Mouse (Mus musculus) gastrocnemius, postnatal 4 days (tissue): ENCODE measurements around the gene Ablim1. TPM values are rescaled to one million over a fixed set of nuclear protein-coding genes. Genes with fewer than 3 reads are reported as not detected.

Experiments used
- DNase-seq, 2 experiments: peaks; one replicate each; pipeline ENCODE4 v3.0.0; 2021 to 2022; ENCODE audit warnings: low spot score in 2 of 2, mixed read lengths in 2 of 2
- total RNA-seq, 2 experiments: library from RNA; stranded (reverse); gene quantifications; 2 replicates each; pipeline ENCODE4 v1.2.3; 2021

Gene Ablim1
- total RNA-seq, 2 experiments from 2014 or later: 56.8 to 65.5 TPM

DNA sequence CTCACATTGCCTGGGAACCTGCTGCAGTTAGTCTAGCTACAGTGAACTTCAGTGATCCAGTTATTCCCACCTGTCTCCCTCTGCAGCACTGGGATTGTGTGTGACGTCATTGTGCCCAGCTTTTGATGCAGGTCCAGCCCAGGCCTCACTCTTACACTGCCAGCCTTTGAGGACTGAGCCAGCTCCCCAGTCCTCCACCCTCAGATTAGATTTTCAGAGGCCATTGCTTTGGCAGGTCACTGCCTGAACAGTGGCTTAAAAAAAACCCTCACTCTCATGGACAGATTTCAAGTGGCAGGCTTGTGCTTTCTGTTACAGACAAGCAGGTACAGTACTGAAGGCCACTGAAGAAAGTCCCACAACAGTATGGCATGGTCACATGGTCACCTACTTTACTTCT, 30.0 kb upstream of the Ablim1 start:
- DNase-seq: no peak

DNA sequence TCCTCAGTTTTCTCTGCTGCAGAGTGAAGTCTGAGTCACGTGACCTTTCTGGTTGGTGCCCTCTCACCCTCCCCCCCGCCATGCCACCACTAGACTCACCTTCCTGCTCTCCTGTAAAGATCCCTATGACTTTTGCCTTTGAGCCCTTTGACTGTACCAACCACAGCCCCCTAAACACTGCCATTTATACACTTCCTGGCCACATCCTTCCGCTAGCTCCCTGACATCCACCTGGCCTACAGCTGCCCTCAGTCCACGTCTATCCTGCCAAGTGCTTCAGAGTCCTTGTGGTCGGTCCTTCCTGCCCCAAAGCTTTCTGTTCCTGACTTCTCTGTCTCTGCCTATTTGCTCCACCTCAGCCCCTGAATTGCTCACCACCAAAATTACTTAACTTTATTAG, 29.1 kb upstream of the Ablim1 start:
- DNase-seq: no peak

- DNase-seq: no peak
These were observed 26.4 kb upstream of the Ablim1 start for GRCm38 (mm10) chr19:57340900-57341742.

- no peak for DNase-seq
These were observed 24.7 kb upstream of the Ablim1 start for GRCm38 (mm10) chr19:57339281-57339864.

DNA sequence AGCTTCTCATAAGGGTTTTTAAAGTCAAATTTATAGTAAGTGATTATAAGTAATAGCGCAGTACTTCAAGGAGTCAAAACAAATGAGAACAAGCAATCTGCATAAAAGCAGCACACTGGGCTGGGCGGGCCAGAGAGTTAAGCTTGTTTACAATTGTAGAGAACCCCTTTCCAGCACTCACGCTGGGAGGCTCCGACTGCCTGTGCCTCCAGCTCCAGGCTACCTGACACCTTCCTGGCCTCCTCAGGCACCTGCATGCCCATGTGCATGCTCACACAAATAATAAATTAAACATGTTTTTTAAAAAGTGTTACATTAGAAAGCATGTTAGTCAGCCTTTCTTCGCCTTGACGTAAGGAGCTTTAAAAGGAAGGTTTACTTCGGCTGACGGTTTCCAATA, 20.4 kb upstream of the Ablim1 start:
- no peak for DNase-seq

DNA sequence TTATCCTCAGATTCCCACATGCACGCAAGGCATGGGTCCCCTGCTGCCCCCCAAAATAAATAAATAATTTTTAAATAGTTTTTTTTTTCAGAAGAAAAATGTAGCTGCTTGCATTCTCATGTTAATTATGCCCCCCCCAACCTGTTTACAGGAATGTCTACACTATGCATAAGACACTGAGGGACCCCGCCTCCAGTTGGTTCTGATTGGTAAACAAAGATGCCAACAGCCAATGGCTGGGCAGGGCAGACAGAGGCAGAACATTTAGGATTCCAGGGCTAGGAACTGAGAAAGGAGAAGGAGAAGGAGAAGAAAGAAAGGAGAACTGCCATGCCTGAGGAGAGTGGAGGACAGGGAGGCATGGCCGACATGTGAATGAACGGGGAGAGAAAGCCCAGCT, 18.6 kb upstream of the Ablim1 start:
- no peak for DNase-seq

DNA sequence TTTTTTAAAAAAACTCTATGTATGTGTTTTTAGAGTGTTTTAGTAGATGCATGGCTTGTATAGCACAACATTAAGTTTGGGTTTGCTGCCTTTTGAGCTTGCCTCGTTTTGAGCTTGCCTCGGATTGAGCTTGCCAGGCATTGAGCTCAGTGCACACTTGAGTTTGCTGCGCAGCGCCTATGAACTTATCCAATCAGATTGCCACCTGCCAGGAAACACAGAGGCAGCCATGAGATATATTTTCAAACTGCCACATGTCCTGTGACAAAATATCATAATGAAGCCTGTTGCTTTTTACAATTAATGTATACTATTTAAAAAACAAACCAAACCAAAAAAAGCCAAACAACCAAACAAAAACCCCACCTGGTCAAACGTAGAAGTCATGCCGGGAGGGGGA, 16.5 kb upstream of the Ablim1 start:
- no peak for DNase-seq

DNA sequence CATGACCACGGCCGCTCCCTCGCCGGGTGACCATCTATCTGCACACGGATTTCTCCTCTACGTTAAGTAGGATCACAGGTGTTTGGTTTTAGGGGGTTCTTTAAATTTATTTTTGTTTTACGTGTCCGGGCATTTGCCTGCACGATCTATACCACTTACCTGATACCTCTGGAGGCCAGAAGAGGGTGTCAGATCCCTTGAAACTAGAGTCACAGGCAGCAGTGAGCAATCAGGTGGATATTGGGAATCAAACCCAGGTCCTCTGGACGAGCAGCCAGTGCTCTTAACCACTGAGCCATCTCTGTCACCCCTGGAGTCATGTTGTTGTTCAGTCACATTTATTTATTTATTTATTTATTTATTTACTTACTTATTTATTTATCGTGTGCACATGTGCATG, 15.6 kb upstream of the Ablim1 start:
- DNase-seq: no peak

- DNase-seq: peak in 1 of 2 experiments; percentile 35
These were observed 14.1 kb upstream of the Ablim1 start for GRCm38 (mm10) chr19:57328792-57329191.

GRCm38 (mm10) chr19:57328269-57328668, 13.6 kb upstream of the Ablim1 start:
- DNase-seq: no peak

- no peak for DNase-seq
These were observed 13.0 kb upstream of the Ablim1 start for GRCm38 (mm10) chr19:57327679-57328078.

DNA sequence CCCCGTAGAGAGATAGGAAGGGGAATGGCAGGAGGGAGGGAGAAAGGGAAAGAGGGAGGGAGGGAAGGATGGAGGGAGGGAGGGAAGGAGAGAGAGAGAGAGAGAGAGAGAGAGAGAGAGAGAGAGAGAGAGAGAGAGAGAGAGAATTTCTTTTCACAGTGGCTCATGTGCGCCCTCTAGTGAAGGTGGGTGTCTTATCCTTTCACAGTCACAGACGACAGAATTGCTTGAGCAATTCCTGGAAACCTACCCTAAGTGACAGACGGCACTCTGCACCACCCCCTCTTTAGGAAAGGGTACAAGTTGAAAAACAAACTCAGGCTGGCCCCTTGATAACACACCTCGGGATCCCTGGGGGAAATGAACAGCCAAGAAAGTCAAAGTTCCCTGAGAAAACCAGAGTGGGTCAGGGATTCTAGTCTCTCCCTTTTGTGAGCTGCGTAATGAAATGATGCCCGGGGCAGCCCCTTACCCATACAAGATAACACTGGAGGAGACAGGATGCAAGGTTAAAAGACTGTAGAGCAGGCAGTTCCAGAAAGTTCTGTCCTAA, 11.1 kb upstream of the Ablim1 start:
- DNase-seq: peak; percentile 40 to 68

DNA sequence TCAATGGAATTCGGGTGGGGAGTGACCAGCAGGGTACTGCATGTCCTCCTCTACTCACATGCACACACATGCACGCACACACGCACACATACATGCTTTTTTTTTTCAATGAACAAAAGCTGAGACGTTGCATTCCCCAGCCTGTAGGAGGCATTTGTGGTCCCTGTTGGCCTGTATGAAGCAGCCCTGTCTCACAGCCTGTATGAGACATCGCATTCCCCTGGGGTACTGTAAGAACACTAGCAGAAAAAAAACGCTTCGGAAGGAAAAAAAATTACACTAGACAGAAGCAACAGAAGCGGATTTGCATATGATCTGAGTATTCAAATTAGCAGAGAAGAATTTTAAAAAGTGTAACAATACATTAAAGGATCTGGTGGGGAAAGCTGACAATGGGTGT, 8.4 kb upstream of the Ablim1 start:
- no peak for DNase-seq

- DNase-seq: no peak
These were observed 7.8 kb upstream of the Ablim1 start for GRCm38 (mm10) chr19:57322491-57322890.

- no peak for DNase-seq
These were observed 7.1 kb upstream of the Ablim1 start for GRCm38 (mm10) chr19:57321839-57322238.

- DNase-seq: no peak
These were observed 6.1 kb upstream of the Ablim1 start for GRCm38 (mm10) chr19:57320656-57321382.

- no peak for DNase-seq
These were observed 1.9 kb upstream of the Ablim1 start for GRCm38 (mm10) chr19:57316597-57316996.

- DNase-seq: no peak
These were observed 370 bp upstream of the Ablim1 start for GRCm38 (mm10) chr19:57315013-57315565.

GRCm38 (mm10) chr19:57313891-57314345, 801 bp downstream of the Ablim1 start:
- no peak for DNase-seq

DNA sequence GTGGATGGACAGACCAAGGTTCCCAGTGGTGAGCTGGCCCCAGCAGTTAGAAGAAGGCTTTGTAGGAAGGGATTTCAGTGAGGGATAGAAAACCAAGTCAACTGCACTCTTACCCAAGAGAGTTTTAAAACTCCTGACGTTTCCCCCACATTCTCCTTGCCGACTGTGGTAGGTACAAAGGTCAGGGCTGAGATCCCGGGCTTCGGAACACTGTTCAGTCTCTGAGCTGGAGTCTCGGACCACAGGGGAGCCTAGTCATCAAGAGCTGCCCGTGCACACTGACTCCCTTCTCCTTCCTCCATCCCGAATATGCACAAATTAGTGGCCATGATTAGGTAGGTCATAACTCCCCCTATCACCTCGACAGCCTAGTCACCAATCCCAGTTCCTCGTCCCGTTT, 1.5 kb downstream of the Ablim1 start:
- no peak for DNase-seq

DNA sequence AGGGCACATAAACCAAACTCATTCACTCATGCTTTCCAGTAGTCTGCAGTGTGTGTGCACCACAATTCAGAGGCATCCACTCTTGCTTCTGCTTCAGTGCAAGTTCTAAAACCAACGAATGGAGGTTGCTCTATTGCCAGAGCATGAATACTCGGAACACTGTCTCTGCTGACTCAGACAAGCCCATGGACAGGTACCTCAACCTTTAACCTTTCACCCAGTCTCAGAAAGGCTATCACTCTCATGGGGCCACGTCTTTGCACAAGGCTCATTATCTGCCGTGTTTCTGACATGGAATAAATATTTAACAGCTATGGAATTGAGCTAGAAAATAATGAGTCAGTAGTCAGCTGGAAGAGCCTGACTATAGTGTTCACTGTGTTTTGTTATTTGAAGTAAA, 4.7 kb downstream of the Ablim1 start:
- no peak for DNase-seq
